9 mouse cellular contexts compared by ENCODE assay signal in the genomic region with DNA sequence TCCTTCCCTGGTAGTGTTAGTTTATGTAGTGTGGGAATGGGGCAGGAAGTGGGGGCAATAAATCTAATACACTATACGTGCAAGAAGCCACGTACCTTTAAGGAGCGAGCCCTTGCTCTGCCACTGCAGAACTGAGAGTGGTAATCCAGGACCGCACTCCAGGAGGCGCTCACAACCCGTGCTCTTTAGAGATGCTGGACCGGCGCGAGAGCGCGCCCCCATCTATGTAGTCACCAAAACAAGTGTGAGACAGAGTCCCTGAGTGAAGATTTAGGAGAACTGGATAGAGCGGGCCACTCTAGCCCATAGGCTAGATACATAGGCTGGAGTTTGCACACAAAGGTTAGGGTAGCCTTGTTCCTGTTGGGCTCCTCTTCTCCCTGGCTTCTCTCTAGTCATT. TPM values are rescaled to one million over a fixed set of nuclear protein-coding genes. Genes with fewer than 3 reads are reported as not detected.
DNase-seq lines count a peak whose midpoint lies in the region; ATAC-seq lines count a peak whose summit lies in the region.
"Had no signal": no experiment of that assay in that cellular context is flagged by ENCODE, and none has a peak within 500 bp of the region (broad histone marks: within the 10 kb centered on the region; RNA-seq: fewer than 3 reads in every experiment).

No protein-coding gene starts in this region.

- H3K36me3 ChIP-seq in hindbrain, embryonic 15.5 days = no peaks in the 10 kb centered on the region
- peaks cover 2% of the 10 kb centered on the region for H3K36me3 ChIP-seq in megakaryocyte, embryonic 14.5 days (replicated peaks; ENCODE audit: low read length)

- H3K4me2 ChIP-seq in hindbrain, embryonic 15.5 days = peak overlapping the region; percentile 27; the same call in 1 of the 2 replicates

- peaks cover 27% of the 10 kb centered on the region for H3K4me1 ChIP-seq in hindbrain, embryonic 15.5 days (replicated peaks)
- peaks cover 52% of the 10 kb centered on the region for H3K4me1 ChIP-seq in megakaryocyte, embryonic 14.5 days

- H3K27ac ChIP-seq in hindbrain, embryonic 15.5 days (replicated peaks) = no peak overlapping the region
- H3K27ac ChIP-seq: macrophage had no signal

- H3K4me3 ChIP-seq in hindbrain, embryonic 15.5 days = no peak overlapping the region
- H3K4me3 ChIP-seq in megakaryocyte, embryonic 14.5 days (replicated peaks) = peak overlapping the region; percentile 31

- peak; percentile 85 for DNase-seq in Muller cell, postnatal 12 days (ENCODE audit: inconsistent ontology term)
- DNase-seq in layer of hippocampus, postnatal 36 days = peak; percentile 71 to 73
- DNase-seq in right cerebral cortex, postnatal 4 days = peak; percentile 73
- DNase-seq in yolk sac, embryonic 10.5 days (ENCODE audit: low spot score) = peak; percentile 58

- H3K9me3 ChIP-seq in hindbrain, embryonic 15.5 days = no peaks in the 10 kb centered on the region
- no peaks in the 10 kb centered on the region for H3K9me3 ChIP-seq in megakaryocyte, embryonic 14.5 days

- WGBS in hindbrain, embryonic 15.5 days = 9% methylated on average over 12 of the region's 12 CpGs

- no peaks in the 10 kb centered on the region for H3K27me3 ChIP-seq in hindbrain, embryonic 15.5 days
- no peaks in the 10 kb centered on the region for H3K27me3 ChIP-seq in megakaryocyte, embryonic 14.5 days (replicated peaks)

- 0 out of 2 replicates have a peak, but pooled peaks have one; percentile 47 for ATAC-seq in cerebellum, adult (ENCODE audit: insufficient number of reproducible peaks, low FRiP score, low TSS enrichment)
- peak; percentile 63 for ATAC-seq in frontal cortex, adult (ENCODE audit: low TSS enrichment)
- ATAC-seq in hindbrain, embryonic 15.5 days (ENCODE audit: low FRiP score, low read depth) = no peak

- no peak overlapping the region for H3K9ac ChIP-seq in hindbrain, embryonic 15.5 days

RNA-seq across cellular contexts. Expression of a gene that starts 2.7 kb away (rescaled TPM):
- 204 and 209 TPM in 2 replicates for polyA plus RNA-seq in hindbrain, embryonic 15.5 days (2015; fragmentation: Nextera tagmentation; extraction: Ambion mirVana)
- 100 to 1,000 TPM; 297 to 300 TPM for total RNA-seq in layer of hippocampus, postnatal 36 days (2021)
- 6.0 and 53.7 TPM in 2 replicates for polyA plus RNA-seq in megakaryocyte, embryonic 14.5 days (2012; ENCODE audit: insufficient read depth, low replicate concordance)

RNA-seq across cellular contexts. Expression of a gene that starts 11.8 kb away (rescaled TPM):
- polyA plus RNA-seq in hindbrain, embryonic 15.5 days (2015; fragmentation: Nextera tagmentation; extraction: Ambion mirVana) = 79.4 and 83.9 TPM in 2 replicates
- 10 to 100 TPM in 1 of 2 experiments, 1 to 10 TPM in 1; 9.9 to 11.7 TPM for total RNA-seq in layer of hippocampus, postnatal 36 days (2021)
- 17.2 and 29.2 TPM in 2 replicates for polyA plus RNA-seq in megakaryocyte, embryonic 14.5 days (2012; ENCODE audit: insufficient read depth, low replicate concordance)

RNA-seq across cellular contexts. Expression of a gene that starts 16.2 kb away (rescaled TPM):
- 480 and 502 TPM in 2 replicates for polyA plus RNA-seq in hindbrain, embryonic 15.5 days (2015; fragmentation: Nextera tagmentation; extraction: Ambion mirVana)
- total RNA-seq in layer of hippocampus, postnatal 36 days (2021) = 100 to 1,000 TPM; 563 to 606 TPM
- polyA plus RNA-seq in megakaryocyte, embryonic 14.5 days (2012; ENCODE audit: insufficient read depth, low replicate concordance) = 117 and 357 TPM in 2 replicates

RNA-seq across cellular contexts. Expression of a gene that starts 28.5 kb away (rescaled TPM):
- 1.5 TPM in 2 replicates for polyA plus RNA-seq in hindbrain, embryonic 15.5 days (2015; fragmentation: Nextera tagmentation; extraction: Ambion mirVana)
- under 1 TPM; 0.35 to 0.42 TPM for total RNA-seq in layer of hippocampus, postnatal 36 days (2021)
- polyA plus RNA-seq in megakaryocyte, embryonic 14.5 days (2012; ENCODE audit: insufficient read depth, low replicate concordance) = not detected in 2 replicates
- polyA plus RNA-seq: macrophage had no signal

RNA-seq across cellular contexts. Expression of a gene that starts 33.4 kb away (rescaled TPM):
- 67.0 and 75.2 TPM in 2 replicates for polyA plus RNA-seq in hindbrain, embryonic 15.5 days (2015; fragmentation: Nextera tagmentation; extraction: Ambion mirVana)
- 10 to 100 TPM; 50.8 to 55.4 TPM for total RNA-seq in layer of hippocampus, postnatal 36 days (2021)
- polyA plus RNA-seq in megakaryocyte, embryonic 14.5 days (2012; ENCODE audit: insufficient read depth, low replicate concordance) = 1.7 TPM in 1 of 2 replicates, not detected in the other
